Mouse (Mus musculus) layer of hippocampus, adult 9-11 months (tissue): ENCODE measurements around the gene Pop5.

Experiments used
- DNase-seq: peaks from one replicate; pipeline ENCODE4 v3.0.0; 2022

Gene Pop5

DNA sequence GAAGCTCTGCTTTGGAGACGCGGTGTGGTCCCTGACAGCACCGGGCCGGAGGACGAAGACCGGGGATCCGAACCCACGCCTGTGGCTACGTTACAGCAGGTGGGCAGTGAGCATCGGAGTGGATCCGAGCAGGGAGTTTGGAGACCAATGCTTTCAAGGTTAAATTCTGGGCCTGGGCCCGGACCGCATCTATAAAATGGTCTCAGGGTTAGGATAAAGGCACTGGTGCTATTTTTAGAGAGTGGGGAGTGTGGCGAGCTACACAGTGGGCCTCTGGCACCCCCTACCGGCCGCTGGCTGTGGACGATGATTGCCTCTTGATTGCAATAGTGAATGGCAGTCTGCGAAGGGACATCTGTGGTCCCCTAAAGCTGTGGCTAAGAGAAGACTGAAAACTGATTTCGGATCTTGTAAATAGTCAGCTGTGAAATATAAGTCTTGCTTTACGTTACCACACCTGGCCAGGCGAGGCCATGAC is at the start of gene Pop5:
TSS of gene Pop5 (plus strand) at position 51 of the 478 bp plus-strand sequence.
- peak; percentile 90 for DNase-seq

DNA sequence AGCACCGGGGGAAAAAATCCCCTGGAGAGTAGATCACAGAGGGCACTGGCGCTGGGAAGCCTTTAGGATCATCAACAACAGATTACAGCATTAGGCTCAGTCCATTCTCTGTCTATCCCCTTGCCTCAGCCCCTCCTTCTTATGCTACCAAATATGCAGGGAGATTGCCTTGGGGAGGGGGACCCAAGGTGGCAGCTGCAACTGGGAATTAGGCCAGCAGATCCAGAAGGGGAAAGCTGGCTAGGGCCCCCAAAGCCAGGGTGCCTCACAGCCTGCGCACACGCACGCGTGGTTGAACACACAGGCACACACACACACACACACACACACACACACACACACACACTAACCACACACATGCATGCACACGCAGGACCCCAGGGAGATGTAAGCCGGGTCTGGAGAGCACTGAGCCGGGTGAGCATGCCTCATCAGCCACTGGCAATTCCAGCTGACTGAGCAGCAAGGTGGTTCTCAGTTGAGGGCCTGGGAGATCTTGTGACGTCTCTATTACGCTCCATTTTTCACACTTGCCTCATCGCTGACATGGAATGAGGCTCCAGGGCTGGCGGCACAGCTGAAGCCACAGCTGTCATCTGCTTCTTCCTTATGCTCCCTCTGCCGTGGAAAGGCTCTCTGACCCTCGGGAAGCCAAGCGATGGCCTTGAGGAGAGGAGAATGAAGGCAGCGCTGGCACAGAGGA is 49.1 kb upstream of the Pop5 start:
- DNase-seq: peak; percentile 46

DNA sequence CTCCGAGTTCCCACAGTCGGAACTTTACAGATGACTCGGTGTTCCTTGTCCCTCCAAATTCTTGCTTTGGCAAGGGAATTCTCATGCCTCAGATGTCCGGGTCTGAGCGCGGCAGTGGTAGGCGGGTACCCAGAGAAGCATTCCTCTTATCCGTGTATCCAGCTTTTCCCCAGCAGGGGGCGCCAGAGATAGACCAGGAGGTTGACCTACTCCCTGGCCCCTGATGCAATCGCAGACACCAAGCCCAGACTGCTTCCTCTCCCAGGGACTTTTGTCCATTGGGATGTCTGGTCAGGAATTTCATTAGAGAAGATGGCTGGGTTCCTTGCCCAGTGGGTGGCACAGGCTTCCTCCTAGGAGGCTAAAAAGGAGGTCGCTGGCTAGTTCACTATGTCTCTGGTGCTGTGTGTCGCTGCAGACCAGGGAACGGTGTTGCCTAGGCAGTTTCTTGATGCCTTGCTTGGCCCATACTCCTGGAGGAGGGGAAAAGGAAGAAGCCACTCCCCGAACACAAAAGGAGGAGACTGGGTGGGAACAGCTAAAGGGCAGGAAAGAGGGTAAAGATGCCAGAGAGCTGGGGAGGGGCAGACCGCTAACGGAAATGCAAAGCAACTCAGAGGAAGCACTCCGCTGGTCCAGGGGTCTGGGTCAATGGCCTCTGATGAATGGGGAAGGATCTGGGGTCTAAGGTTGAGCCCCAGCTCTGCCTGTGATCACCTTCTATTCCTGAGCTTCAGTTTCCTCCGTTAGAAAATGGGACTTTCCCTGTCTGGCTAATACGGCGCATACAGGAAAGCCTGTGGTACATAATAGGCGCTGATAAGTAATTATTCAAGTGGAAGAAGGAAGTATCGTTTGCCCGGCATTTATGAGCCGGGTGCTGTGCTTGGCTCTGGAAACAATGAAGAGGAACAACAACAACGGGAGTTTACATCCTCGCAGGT is 48.2 kb upstream of the Pop5 start:
- peak; percentile 86 for DNase-seq

DNA sequence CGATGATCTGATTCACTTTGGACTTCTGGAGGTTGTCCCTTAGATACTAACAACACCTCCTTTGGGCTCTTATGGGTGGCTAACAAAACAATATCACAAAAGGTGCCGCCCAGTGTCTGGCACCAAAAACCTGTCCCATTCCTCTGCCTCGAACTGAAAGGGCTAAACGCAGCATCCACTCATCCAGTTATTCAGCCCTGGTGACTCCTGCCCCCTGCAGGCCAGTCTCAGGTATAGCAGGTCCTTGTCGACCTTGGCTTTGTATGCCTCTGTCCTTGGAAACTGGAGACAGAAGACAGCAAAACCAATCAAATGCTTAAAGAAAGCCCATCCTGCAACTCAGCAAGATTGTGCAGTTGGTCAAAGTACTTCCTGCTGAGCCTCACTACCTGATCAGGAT is 46.8 kb upstream of the Pop5 start:
- DNase-seq: no peak

DNA sequence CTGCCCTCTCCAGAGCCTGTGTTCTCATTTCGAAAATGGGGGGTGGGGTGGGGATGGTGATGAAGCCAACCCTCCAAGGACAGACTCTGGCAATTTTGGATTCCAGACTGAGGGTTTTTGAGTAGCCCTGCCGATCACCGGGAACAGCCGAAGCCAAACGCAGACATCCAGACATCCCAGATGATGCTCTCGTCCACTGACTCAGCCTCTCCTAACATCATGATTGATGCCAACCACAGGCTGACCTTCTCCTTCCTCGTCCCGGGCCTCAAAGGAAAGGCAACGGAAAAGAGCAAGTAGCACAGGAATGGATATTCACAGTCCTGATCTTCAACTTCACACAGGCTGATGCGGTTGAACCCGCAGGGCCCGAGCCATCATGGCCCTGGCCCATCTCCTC is 45.6 kb upstream of the Pop5 start:
- DNase-seq: no peak

DNA sequence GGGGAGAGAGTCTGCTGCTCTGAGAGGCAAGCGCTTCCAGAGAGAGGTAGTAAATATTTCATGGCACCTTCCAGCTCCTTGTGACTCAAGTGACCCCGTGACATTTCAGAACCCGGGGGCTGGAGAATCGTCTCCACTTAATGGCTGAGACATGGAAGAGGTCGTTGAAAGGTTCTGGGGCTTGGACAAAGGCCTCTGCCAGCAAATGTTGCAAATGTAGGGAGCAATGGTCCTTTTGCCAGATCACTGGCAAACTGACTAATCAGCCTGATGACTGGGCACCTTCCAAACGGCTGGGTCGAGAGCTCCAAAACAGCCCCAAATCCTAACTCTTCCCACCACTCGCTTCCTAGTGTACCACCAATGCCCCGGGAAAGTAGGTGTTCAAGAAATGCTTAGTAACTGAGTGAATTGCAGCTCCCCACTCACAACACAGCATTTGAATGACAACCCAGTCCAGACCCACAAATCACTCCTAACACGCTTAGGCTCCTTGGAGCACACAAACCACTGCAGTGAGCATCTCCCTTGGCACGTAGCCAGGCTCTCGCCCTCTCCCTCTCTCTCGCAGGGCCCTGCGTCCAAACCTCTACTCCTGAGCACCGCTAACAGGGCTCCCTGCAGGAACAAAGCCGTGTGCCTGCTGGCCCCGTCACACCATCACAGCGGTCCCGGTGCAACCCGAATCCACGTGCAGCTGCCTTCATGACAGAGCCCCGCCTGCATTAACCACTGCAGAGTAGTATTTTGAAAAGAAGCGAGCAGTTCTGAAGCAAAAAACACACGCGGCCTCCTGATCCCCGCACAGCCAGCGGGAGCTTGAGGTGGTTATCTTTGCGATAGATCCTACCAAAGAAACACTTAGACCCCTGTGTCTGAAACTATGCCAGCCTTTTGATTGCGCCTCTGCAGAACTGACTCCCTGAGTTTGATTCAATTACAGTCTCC is 43.5 kb upstream of the Pop5 start:
- DNase-seq: no peak

DNA sequence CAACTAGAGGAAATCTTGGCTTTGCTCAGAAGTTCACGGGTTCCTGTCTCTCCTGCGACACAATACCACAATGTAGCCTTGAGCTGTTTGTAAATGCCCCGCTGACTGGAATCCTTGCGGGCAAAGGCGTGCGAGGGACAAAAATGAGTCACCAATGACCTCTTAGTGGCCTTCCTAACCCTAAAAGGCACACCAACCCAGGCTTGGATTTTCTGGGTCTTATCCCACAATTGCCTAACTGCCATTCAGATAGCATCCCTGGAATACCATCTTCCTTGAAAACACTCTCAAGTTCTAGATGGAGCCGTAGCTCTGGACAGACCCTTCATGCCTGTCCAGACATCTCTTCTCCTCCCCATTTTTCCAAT is 42.8 kb upstream of the Pop5 start:
- no peak for DNase-seq

DNA sequence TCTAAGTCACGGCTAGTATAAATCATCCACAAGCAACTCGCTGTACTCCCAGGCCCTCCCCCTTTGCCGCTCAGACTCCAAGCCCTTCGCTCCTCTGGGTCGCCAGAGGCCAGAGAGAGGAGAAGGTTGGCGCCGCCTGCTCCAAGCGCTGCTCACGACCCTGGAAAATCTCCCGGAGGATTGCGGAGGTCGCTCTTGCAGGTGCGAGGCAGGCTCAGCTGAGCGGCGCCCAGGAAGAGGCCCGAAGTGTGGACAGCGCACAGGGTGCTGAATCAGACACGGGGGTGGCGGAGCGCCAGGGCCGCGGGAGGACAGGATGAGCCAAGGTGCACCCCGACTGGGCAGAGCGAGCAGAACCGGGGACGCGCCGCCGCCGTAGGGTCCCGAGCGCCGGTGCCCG is 42.4 kb upstream of the Pop5 start:
- no peak for DNase-seq

DNA sequence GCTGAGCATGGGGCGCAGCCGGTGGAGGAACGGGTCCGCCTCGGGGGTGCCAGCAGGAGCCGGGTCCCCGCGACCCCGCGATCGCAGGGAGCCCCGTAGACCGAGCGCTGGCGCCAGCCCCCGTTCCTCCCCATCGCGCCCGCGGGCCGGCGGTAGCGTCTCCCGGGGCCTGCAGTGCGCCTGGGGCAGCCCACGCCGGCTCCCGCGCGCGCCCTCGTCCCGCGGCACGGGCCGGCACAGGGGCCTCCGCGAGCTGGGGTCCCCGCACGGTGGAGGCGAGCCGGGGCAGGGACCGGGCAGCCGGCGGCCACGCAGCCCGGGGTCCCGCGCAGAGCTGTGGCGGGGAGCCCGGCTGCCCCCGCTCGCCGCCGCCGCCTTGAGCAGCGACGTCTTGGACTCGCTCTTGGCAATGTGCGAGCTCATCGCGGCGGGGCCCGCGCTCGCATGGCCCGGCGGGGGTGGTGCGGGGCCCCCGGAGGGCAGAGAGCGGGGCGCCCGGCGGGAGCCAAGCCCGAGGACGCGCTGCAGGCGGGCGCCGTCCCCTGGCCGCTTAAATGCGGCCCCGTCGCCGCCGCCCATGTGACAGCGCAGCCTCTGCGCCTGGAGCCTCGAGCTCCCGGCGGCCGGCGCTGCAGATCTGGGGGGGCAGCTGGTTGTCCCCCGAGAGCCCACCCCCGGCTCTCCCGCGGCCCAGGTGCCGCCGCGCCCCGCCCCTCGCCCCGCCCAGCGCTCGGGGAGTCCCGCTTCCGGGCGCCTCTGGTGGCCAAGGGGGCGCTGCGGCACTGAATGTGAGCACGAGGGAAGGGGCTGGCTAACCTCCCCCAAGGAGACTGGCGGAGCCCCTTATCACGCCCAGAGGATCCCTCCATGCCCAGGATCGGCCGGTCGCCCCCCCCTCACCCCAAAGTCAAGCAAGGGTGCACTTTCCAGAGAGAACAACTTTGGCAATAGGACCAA is 41.7 kb upstream of the Pop5 start, which contains the start of gene Cabp1:
TSS of gene Cabp1 (minus strand) at position 713 of the 957 bp plus-strand sequence.
- no peak for DNase-seq

DNA sequence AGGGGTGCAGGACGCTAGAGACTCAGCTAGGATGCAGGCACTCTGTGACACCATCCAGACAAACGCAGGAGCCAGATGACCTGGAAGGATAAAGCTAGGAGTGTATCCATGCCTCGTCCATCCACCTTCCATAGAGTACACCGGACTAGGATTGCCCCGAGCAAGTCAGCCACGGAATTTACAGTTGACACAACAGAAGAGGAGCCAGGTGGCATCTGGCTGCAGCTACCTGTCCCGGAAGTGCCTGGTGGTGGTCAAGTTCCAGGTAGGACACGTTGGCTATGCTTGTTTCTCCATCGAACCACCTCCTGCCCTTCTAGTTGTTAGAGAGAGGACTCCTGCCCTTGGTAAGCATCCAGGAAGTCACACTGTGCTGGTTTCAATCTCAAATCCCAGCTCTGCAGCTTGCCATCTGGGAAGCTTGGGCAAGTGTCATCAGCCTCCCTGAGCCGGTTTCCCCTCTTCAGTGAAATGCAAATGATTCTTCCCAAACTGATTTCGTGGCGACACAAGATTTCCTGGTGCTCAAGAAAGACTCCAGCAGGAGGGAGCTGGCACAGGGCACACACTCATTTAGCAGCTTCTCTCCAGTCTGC is 40.9 kb upstream of the Pop5 start:
- no peak for DNase-seq

DNA sequence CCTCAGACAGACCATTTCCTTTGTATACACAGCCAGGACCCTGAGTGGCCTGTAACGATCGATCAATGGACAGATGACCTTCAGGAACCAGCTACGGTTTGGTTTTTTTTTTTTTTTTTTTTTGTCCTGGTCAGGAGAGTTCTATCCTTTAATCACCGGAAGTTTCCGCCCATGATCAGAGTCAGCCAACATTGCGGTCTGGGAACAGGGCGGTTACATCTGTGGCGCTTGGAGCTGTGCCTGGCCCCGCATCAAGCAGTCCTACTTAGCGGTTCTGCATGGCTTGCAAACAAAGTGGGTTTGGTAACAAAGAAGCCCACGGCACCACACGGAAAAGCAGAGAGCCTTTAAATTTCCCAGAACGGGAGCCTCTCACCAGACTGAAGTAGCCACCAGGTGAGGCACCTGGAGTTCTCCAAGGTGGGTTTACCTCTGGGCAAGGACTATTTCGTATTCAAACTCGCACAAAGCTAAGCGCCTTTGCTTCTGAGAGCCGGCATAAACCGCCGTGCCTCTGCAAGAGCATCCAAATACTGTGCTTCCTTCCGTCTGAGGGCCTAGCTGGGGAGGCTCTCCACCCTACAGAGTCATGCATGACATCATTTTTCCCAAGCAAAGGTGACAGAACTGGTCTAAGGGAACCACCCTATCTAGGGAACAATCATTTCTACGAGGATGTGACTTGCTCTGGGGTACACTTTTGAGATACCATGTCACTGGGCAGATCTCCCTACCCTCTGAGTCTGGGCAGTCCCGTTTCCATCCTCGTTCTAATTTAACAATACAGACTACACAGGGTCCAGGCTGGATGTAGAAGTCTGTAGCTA is 31.7 kb upstream of the Pop5 start:
- DNase-seq: no peak

DNA sequence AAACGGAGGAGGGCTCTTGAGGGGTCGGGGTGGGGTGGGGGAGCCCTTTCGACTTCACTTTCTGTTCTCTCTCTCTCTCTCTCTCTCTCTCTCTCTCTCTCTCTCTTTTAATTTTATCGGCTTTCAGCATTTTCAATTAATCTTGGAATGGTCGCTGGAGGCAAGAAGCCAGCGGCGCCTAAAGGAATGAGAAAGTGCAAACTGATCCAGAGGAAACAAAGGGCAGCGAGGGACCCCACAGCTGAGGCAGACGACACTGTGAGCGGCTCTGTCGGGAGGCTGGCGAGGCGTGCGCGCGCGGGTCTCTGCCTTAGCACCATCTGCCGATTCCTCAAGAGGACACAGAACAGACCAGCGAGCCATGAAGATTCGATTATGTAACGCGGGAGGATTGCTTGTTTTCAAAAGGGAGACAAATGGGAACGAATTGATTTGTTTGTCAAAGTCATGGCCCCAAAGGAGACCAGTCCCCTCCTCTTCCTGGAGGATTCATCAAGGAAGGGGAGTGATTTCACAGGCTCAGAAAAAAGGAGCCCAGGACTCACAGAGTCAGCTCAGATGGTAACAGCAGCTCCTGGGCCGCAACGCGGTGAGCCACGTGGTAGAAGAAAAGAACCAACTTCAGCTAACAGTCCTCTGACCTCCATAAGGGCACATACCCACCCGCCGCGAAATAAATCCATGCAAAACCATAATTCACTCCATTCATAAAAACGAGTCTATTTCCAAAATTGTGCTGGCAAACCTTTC is 30.9 kb upstream of the Pop5 start:
- DNase-seq: no peak

DNA sequence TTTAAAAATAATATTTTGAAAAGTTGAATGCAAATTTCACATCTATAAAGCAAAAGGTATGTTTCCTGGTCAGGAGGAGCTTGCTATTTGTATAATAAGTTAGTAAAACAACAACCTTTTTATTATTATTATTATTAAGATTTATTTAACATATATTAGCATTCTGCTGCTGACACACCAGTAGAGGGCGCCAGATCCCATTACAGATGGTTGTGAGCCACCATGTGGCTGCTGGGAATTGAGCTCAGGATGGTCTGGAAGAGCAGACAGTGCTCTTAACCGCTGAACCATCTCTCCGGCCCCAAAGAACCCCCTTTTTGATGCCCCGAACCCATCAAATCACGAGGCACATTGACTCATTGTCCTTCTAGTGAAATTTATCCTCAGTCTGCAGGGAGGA is 28.4 kb upstream of the Pop5 start:
- DNase-seq: no peak

DNA sequence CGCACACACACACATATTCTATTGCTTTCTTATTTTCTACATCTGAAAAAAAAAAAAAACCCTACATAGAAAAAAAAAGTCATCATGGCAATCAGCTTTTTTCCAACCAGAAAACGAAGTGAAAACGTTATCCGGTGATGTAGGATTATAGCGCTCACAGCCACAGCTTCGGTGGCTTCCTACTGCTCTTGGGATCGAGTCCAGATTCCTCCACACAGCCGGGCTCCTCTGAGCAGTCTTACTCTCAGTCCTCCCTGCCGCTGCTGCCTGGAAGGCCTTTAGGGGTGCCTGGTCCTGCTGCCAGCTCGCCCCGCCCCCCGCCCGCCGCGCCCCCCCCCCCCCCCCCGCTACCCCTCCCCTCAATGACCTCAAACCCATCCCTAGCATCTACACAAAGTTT is 27.7 kb upstream of the Pop5 start:
- no peak for DNase-seq

DNA sequence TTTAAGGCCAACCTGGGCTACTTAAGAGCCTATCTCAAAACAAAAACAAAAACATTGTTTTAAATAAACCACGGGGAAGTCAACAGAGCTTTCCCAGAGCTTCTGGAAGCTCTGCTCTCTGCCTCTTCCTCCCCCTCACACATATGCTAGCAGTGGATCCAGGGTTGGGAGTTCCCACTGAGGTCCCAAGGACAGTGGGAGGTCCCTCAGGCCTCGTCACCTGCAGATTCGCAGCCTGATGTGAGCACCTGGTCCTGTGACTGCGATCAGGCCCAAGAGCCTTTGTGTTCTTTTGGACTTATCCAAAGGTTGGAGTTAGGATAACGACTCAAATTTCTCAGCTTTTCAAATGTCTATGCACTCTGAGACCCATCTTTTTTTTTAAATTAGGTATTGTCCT is 27.0 kb upstream of the Pop5 start:
- no peak for DNase-seq

DNA sequence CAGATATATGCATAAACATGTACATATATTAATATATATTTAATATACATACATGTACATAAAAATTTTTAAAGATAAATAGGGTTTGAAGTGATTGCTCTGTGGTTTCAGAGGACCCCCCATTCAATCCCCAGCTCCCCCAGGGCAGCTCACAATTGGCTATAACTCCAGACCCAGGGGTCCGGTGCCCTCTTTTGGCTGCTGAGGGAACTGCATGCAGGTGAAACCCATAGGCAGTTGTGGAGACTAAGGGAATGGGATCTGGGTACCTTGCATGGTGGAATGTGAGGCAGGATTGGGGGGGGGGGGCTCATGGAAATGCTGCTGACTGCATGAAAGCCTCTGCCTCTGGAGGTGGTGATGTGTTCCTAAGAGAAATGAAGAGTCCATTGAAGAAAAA is 25.3 kb upstream of the Pop5 start:
- DNase-seq: no peak

DNA sequence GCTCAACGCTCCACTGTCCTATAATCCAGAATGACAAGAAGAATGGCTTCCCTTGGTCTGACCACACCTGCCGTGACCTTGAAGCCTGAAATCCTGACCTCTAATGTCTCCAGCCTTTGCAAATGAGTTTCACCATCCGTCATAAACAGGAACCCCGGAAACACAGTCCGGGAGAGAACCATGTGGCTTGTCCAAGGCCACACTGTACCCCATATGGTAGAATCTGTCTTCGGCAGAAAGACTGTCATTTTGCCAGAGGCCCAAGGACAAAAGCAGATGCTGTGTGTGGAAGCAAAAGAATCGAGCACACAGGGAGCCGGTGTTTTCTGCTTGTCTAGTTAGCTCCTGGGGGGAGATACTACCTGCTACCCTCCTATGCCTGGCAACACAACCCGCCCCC is 23.2 kb upstream of the Pop5 start:
- peak; percentile 52 for DNase-seq

DNA sequence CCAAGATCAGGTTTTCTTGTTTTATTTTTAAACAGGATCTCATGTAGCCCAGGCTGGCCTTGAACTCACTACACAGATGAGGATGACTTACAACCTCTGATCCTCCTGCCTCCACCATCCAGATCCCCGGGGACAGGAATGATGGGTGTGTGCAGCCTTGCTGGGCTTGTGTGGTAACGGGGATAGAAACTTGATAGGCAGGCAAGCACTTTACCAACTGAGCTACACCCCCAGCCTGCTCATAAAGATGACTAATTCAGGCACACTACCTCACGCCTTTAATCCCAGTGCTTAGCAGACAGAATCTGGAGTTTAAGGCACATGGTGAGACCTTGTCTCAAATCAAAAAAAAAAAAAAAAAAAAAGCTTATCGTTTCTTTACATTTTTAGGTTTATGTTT is 22.8 kb upstream of the Pop5 start:
- DNase-seq: no peak

DNA sequence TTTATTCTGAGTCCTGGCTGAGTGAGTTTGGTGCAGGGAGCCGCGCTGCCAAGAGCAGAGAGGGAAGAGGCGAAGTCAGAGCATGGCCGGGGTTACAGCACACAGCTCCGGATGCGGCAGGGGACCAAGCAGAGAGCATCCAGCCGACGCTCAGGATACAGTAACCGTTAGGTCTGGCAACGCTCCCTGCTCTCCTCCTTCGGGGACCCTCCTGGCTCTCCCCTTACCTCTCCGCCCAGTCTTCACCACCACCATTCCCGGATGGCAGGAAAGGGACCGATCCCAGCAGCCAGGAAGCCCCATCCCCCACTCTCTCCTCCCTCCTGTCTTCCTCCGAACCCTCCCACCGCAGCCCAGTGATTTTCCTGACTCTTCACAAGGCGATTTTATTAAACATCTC is 20.8 kb upstream of the Pop5 start:
- DNase-seq: peak; percentile 45
